Mouse (Mus musculus): ENCODE data around the gene Immp2l.

- no peak for TF ChIP-seq CTCF (IDR thresholded peaks at IDR 0.05; ENCODE audit: low read depth)
- TF ChIP-seq EP300 (IDR thresholded peaks at IDR 0.05; ENCODE audit: low read depth), result no peak
Observed at GRCm38 (mm10) chr12:41248254-41248653, 224.4 kb downstream of the Immp2l start.

All from liver, embryonic 14.5 days (tissue).